Mouse (Mus musculus) skeletal muscle tissue, adult 2 months (tissue): ENCODE results near the gene Crtc2.

ENCODE experiments used
- DNase-seq: peaks from one replicate; pipeline ENCODE4 v3.0.0-alpha.2; 2012; ENCODE audit warnings: low read depth, low spot score

Gene Crtc2

GRCm38 (mm10) chr3:90253653-90254418, at the start of gene Crtc2:
Crtc2 (plus strand) TSS chr3:90254163.
- DNase-seq: peak; percentile 97

DNA sequence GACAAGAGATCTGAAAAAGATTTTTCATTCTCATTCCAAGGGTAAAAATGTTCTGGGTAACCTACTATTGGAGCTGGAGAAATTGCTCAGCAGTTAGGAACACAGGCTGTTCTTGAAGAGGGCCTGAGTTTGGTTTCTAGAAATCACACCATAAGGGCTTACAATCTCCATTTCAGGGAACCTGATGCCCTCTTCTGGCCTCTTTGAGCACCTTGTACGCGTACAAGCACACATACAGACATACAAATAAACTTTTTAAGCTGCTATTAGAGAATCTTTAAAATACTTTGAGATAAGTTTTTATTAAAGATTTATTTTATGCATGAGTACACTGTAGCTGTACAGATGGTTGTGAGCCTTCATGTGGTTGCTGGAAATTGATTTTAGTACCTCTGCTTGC, 49.4 kb upstream of the Crtc2 start:
- no peak for DNase-seq

DNA sequence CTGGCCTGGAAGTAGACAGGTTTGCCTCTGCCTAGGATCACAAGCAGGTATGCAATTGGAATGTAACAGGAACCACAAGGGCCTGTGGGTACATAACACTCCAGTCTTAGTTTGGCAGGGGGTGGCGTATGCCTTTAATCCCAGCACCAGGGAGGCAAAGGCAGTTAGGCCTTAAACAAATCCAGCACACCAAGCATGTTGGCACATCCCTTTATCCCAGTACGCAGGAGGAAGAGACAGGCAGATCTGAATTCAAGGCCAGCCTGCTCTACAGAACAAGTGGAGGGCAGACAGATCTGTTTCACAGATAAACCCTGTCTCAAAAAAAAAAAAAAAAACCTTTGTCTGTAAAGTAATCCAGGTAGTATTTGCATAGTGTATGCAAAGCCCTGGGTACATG, 45.3 kb upstream of the Crtc2 start:
- DNase-seq: no peak

- no peak for DNase-seq
These were observed 43.9 kb upstream of the Crtc2 start for GRCm38 (mm10) chr3:90209908-90210566.

- no peak for DNase-seq
These were observed 42.2 kb upstream of the Crtc2 start for GRCm38 (mm10) chr3:90211475-90212398.

- DNase-seq: no peak
These were observed 41.2 kb upstream of the Crtc2 start for GRCm38 (mm10) chr3:90212723-90213122.

DNA sequence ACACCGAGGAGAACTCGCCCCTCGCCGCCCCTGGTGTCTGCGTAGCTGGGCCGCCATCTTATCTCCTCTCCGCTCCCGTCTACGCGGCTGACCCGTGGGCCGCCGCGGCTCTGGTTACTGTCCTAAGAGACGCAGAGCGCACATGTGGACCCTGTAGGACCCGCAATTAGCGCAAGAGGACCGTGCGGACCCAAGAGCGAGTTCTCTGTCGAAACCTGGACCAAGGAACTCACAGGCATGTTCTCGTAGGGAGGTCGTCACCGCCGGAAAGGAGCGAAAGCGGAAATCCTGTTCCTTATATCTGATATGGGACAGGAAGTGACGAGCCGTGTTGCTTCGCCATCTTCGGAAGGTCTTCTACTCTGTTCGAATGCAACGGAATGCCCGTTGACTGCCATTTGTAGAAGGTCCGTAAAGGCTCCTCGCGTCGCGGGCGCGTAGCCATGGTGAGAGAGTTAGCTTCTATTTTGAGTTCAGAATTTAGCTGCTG, 40.5 kb upstream of the Crtc2 start, which contains the start of the genes Rps27 and Rab13:
Gene Rps27, minus strand, starts transcription at position 275 of the 490 bp plus-strand sequence.
Gene Rab13, plus strand, starts transcription at position 319 of the 490 bp plus-strand sequence.
- peak; percentile 96 for DNase-seq

GRCm38 (mm10) chr3:90213956-90214684, 39.8 kb upstream of the Crtc2 start:
- no peak for DNase-seq

DNA sequence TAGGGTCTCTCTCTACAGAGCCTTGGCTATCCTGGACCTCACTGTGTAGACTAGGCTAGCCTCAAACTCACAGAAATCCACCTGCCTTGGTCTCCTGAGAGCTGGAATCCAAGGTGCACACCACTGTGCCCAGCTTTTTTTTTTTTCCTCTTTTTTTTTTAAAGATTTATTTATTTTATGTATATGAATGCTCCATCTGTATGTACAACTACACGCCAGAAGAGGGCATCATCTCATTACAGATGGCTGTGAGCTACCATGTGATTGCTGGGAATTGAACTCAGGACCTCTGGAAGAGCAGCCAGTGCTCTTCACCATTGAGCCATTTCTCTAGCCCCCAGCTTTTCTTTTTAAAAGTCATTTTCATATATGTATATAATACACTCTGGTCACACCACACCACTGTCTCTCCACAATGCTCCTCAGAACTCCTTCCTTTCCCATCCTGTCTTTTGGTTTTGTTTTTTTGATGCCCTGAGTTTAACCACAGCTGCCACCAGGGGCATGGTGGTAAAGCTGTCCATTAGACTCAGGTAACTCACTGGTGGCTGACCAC, 38.1 kb upstream of the Crtc2 start:
- DNase-seq: no peak

GRCm38 (mm10) chr3:90220088-90220487, 33.9 kb upstream of the Crtc2 start:
- peak; percentile 22 for DNase-seq

DNA sequence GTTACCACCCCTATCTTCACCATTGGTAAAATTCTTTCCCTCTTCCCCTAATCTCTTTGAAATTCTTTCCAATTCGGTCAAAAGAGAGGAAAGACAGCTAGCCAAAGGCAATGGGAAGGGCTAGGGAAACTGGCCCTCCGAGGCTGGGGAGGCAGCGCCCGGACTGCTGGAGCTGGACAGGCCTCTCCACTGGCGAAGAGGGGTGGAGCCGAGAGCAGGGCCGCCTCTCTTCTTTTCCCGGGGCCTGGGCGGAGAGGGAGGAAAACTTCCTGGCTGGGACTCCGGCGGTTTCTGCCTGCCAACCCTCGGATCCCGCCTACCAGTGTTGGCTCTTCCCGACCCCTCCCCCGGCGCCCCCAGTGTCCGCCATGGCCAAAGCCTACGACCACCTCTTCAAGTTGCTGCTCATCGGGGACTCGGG, 33.4 kb upstream of the Crtc2 start:
- DNase-seq: peak; percentile 47

DNA sequence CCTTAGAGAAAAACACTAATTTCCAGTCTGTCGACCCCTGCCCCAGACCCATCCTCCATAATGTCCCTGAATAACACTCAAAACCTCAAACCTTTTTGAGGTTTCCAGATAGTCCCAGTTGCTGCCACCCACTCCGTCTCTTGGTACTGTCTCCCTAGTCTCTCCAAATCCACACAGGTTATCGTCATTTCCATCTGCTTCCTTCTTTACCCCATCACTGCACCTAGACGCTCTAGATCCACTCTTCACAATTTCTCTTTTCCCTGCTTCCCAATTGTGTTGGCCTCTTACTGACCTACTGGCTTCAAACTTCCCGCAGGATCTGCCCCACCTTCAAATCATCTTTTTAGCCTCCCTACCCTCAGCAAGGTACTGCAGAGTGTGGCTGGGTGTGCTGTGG, 32.8 kb upstream of the Crtc2 start:
- DNase-seq: no peak

- DNase-seq: no peak
These were observed 31.5 kb upstream of the Crtc2 start for GRCm38 (mm10) chr3:90222455-90222854.

GRCm38 (mm10) chr3:90222941-90223340, 31.0 kb upstream of the Crtc2 start:
- DNase-seq: peak; percentile 27

DNA sequence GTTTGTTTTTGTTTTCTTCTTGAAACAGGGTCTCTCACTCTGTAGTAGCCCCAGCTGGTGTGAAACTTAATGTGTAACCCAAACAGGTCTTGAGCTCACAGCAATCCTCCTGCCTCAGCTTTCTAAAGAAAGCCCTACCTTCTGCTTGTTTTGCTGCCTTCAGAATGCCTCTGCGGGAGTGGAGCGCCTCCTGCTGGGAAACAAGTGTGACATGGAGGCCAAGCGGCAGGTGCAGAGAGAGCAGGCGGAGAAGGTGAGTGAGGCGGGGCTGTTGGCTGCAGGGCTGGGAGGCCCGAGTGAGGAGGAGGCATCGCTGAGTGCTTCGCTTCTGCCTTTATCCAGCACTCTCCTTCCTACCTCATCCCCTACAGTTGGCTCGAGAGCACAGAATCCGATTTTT, 29.6 kb upstream of the Crtc2 start:
- no peak for DNase-seq

DNA sequence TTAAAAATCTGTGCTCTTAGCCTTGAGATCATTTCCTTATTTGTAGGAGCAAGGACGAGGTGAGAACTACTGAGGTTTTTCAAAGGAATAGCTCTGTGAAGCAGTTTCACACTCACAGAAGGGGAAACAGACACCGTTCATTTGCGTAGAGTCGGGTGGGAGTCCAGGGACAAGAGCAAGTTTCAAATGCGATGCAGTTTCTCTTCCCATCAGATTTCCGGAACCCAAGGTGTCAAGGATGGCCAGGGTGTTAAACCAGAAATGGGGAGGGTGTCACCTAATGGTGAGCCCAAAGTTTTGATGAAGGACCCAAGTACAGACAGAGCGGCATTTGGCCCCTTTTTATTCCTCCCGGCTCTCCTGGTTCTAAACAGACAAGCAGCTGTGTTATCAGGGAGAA, 22.9 kb upstream of the Crtc2 start:
- DNase-seq: no peak

DNA sequence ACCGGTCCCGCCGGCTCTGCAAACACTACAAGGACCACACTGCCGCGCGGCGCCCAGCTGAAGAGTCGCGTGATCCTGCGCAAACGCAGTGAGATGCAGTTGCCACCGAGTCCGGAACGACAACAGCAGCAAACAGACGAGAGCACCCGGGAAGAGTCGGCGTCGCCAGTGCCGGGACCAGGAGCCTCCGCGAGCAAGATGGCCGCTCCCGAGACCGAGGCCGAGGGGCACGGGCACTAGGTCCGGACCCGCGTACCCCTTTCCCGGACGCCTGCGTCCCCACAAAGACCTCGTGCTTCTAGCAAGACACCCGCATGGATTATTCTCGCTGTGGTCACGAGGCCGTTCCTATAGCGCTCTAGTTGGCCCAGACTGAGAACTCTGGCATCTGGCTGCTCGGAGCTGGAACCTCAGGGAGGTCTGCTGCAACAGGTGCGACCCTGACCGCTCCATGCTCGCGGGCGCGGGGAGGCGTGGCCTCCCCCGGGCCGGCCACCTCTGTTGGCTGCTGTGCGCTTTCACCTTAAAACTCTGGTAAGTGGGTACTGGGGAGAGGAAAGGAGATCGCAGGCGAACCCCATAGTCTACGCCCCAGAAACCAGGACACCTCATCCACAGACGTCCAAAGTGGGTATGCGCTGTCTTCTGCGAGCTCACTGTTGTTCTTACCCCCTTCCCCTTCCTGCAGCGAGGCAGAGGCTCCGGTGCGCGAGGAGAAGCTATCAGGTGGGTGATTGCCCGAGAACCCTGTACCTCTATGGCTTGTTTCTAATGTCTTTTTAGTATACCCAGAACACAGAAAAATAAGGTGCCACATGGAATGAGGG, 22.2 kb upstream of the Crtc2 start, which contains the start of gene Jtb:
Gene Jtb, plus strand, starts transcription at position 91 of the 827 bp plus-strand sequence.
- peak; percentile 95 for DNase-seq

DNA sequence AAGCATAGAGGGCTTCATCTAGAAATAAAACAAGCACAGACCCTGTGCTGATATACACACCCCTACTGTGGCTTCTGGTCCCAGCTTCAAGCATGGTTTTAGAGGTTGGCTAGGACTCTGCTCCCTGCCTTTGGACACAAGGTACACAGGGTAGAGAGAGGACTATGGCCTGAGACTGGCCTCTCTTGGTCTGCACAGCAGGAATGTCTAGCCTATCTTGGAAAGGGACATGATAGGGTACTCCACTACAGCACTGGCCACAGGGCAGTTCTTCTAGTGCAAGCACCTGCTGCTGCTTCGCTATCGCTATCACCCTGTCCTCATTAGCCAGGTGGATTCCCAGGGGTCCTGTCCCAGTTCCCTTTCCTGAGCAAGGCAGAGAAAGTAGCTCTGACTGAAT, 12.7 kb upstream of the Crtc2 start:
- DNase-seq: no peak

GRCm38 (mm10) chr3:90241669-90242358, 12.1 kb upstream of the Crtc2 start:
- no peak for DNase-seq
